Mouse (Mus musculus) cerebellum, postnatal 25 days (tissue): ENCODE measurements around the gene Gm17949.
"Not testable (repeated sequence)": the region's sequence is repeated elsewhere in the genome, so short reads cannot be mapped to it uniquely, and the experiment has no call there.

Experiments
- DNase-seq, 2 experiments: peaks; one replicate each; pipeline ENCODE4 v3.0.0; 2021; ENCODE audit warnings: mixed read lengths in 2 of 2

The Gm17949 gene

DNA sequence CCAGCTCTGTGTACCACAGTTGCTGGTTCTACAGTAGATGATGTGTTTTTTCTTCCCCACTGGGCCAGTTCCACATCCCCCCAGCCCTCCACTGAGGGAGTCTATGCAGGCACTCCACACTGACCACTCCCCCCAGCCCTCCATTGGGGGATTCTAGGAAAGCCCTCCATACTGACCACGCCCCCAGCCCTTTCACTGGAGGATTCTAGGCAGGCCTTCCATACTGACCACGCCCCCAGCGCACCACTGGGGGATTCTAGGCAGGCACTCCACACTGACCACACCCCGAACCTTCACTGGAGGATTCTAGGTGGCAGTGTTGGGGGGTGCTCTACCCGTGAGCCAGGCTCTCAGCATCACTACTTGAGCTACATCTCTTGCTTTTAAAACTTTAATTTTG lies 36.1 kb downstream of the Gm17949 start:
- peak in 1 of 2 experiments; percentile 27 for DNase-seq

- no peak for DNase-seq
Observed at GRCm38 (mm10) chr17:57048816-57049215, 37.5 kb downstream of the Gm17949 start.

DNA sequence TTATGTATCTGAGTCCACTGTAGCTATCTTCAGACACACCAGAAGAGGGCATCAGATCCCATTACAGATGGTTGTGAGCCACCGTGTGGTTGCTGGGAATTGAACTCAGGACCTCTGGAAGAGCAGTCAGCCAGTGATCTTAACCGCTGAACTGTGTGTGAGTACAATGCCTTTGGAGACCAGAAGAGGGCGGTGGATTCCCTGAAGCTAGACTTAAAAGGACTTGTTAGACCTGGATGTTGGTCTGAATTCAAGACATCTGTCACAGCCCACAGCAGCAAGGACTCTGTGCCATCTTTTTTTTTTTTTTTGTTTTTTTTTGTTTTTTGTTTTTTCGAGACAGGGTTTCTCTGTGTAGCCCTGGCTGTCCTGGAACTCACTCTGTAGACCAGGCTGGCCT lies 40.4 kb downstream of the Gm17949 start:
- DNase-seq, result not testable (repeated sequence)

GRCm38 (mm10) chr17:57056246-57056645 lies 45.0 kb downstream of the Gm17949 start:
- no peak for DNase-seq

GRCm38 (mm10) chr17:57058891-57059485 lies 47.7 kb downstream of the Gm17949 start, which contains the start of gene Crb3:
TSS of gene Crb3 (plus strand) at chr17:57059105.
- DNase-seq, result peak; percentile 66 to 74

DNA sequence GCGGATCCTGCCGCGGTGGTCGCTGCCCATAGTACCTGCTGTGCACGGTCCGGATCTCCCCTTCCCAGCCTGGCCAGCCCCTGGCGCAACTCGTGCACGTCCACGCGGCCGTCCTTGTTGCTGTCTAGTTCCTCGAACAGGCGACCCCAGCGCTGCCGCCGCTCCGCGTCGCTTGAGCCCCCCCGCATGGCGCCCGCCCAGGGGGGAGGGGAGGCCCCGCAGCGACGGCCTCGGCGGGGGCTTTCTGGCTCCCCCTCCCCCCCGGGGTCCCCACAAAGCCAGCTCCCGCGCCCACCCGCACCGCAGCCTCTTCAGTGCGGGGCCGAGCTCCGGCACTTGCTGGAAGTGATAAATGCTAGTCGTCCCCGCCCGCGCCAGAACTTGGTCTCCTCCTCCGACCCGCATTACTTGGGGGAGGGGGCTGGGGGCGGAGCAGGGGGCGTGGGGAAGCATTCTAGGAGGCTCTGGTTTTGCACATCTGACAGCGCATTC lies 48.3 kb downstream of the Gm17949 start, which contains the start of gene Slc25a23:
TSS of gene Slc25a23 (minus strand) at position 378 of the 492 bp plus-strand sequence.
- DNase-seq, result peak; percentile 80 to 86

- DNase-seq, result peak; percentile 98
Observed at GRCm38 (mm10) chr17:57060231-57060801, 49.0 kb downstream of the Gm17949 start.

- peak in 1 of 2 experiments; percentile 29 for DNase-seq
Observed at GRCm38 (mm10) chr17:57061069-57061468, 49.8 kb downstream of the Gm17949 start.

DNA sequence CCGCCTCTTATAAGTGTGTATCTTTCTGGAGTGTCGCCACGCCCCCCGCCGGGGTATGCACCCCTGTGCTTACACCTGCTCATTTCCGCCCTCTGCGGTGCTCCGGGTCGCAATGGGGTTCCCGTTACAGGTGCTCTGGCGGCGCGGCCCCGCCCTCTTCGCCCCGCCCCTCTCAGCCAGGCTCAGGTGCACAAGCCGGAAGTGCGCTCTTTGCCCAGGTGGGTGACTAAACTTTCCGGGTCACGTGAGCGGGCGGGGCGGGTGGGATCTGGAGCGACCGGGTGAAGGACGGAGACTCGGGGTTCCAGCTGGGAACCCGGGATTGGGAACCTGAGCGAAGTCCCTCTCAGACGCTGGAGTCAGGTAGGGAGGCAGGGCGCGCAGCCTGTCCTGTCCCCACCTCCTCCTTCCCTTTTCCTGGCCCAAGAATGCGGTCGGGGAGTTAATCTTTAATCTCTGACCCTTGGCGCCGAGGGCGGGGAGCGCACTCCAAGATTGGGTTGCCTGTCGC lies 50.8 kb downstream of the Gm17949 start:
- peak; percentile 50 to 68 for DNase-seq

DNA sequence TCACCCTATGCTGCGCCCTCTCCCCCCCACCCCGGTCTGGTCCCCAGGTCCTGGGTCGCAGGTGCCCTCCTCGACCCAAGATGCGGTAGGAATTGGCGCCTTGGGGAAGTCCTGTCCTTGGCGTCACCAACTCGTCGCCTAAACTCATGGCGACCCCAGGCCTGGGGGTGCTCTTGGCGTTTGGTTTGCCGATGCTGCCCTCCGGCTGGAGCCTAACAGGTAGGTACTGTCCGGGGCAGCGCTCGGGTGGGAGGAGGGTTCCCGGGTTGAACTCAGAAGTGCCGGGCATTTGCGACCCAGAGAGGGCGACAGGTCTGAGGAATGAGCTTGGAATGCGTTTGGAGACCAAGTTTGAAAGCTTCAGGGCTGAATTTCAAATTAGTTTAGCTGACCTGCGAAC lies 51.3 kb downstream of the Gm17949 start:
- no peak for DNase-seq

- no peak for DNase-seq
Observed at GRCm38 (mm10) chr17:57063031-57063430, 51.8 kb downstream of the Gm17949 start.

- no peak for DNase-seq
Observed at GRCm38 (mm10) chr17:57066908-57067307, 55.6 kb downstream of the Gm17949 start.

DNA sequence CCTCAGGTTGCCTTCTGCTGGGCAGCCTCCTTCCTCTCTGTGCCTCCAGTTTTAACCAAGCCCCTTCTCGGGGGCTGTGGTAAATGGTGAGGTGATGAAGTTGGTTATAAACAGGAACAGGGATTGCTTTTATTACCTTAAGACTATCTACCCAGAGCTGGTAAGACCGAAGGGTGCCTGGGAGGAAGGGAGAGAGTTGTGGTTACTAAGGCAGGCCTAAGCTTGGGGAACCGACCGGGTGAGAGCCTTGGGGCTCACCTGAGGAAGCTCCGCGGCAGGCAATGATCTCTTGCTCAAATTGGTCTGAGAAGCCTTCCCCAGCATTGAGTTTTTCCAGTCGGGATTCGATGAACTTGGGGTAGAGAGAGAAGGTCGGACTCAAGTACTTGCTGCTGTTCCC lies 59.0 kb downstream of the Gm17949 start:
- DNase-seq, result no peak

DNA sequence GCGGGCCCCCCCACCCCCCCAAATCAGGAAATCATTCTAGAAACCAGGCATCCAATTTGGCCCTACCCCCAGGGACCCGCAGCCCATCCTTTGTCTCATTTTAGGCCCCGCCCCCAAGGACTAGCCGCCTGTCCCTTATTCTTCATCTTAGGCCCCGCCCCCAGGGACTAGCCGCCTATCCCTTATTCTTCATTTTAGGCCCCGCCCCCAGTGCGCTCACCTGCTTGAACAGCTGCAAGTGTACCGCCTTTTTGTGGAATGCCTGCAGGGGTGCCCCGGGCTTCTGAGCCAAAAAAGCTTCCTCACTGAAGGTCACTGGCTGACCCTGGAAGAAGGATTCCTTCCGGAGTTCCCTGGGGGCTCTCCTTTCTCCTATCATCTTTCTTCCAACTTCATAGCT lies 59.4 kb downstream of the Gm17949 start:
- DNase-seq, result no peak
